Mouse (Mus musculus) cerebellum, adult 8-10 months (tissue): ENCODE measurements around the gene Arfgap3.

Experiments
- DNase-seq: peaks from one replicate; pipeline ENCODE4 v3.0.0; 2022

Gene Arfgap3

GRCm38 (mm10) chr15:83251176-83252004 lies 98.7 kb downstream of the Arfgap3 start, which contains the start of gene A4galt:
A4galt (minus strand) TSS chr15:83251774.
- no peak for DNase-seq

- DNase-seq = no peak
Measured at GRCm38 (mm10) chr15:83250651-83251175, 99.3 kb downstream of the Arfgap3 start.
